Mouse (Mus musculus) brain, embryonic 14.5 days (tissue): ENCODE results near the gene Dctn2.

Experiments used
- CTCF ChIP-seq: fragments of 200-500 bp; IDR thresholded peaks from 2 replicates; pipeline ENCODE4 v1.5.1; 2012; ENCODE audit warnings: inconsistent platforms, mild to moderate bottlenecking, moderate library complexity, borderline replicate concordance; ENCODE audit not compliant: insufficient read depth, insufficient read length; ENCODE audit errors: extremely low read depth
- POLR2A ChIP-seq: fragments of 200-500 bp; IDR thresholded peaks from 2 replicates; pipeline ENCODE4 v1.6.1; 2012; ENCODE audit warnings: mild to moderate bottlenecking, inconsistent platforms, borderline replicate concordance; ENCODE audit not compliant: poor library complexity, insufficient read depth, insufficient read length, severe bottlenecking; ENCODE audit errors: extremely low read depth

DNA sequence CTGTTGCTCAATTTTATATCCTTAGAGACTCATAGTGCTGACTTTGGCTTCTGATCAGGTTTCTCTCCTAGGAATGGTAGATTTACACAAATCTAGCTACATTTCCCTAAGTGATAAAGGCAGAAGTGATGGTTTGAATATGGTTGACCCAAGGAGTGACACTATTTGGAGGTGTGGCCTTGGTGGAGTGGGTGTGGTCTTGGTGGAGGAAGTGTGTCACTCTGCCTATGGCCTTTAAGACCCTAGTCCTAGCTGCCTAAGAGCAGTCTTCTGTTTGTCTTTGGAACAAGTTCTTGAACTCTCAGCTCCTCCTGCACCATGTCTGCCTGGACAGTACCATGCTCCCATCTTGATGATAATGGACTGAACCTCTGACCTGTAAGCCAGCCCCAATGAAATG is 49.0 kb upstream of the Dctn2 start:
- TF ChIP-seq POLR2A (no peak), CTCF (no peak)
